Mouse (Mus musculus) hindbrain, embryonic 11.5 days (tissue): Measurements from ENCODE around the gene Kpna4. TPM values are rescaled to one million over a fixed set of nuclear protein-coding genes. Genes with fewer than 3 reads are reported as not detected.
A peak's percentile ranks its signal among the peaks of the same experiment; 100 is the strongest.

Experiments
- ATAC-seq: fragments of 200-750 bp; cut with Nextera tagmentation; 2 replicates; pipeline ENCODE4 v1.8.0; 2017; ENCODE audit warnings: mild to moderate bottlenecking, moderate TSS enrichment, moderate library complexity; ENCODE audit not compliant: low FRiP score
- DNase-seq: peaks from one replicate; pipeline ENCODE4 v3.0.0-alpha.2; 2015; ENCODE audit warnings: low spot score
- H3K27ac ChIP-seq: fragments of 300-500 bp; sonication (generic); 2 replicates; pipeline ENCODE4 v1.5.1; 2014; ENCODE audit warnings: mild to moderate bottlenecking, low read depth, low read length
- H3K27me3 ChIP-seq: fragments of 300-500 bp; sonication (generic); 2 replicates; pipeline ENCODE4 v1.6.1; 2014; ENCODE audit warnings: mild to moderate bottlenecking, low read length, moderate library complexity, mixed read lengths; ENCODE audit not compliant: control insufficient read depth, insufficient read depth
- H3K36me3 ChIP-seq: fragments of 300-500 bp; sonication (generic); 2 replicates; pipeline ENCODE4 v1.6.1; 2014; ENCODE audit warnings: mild to moderate bottlenecking, low read length, moderate library complexity, mixed read lengths; ENCODE audit not compliant: control insufficient read depth, insufficient read depth
- H3K4me1 ChIP-seq: fragments of 300-500 bp; sonication (generic); replicated peaks from 2 replicates; pipeline ENCODE4 v1.6.1; 2014; ENCODE audit warnings: low read length, mixed read lengths; ENCODE audit not compliant: control insufficient read depth, insufficient read depth
- H3K4me2 ChIP-seq: fragments of 300-500 bp; sonication (generic); replicated peaks from 2 replicates; pipeline ENCODE4 v1.6.1; 2014; ENCODE audit warnings: mild to moderate bottlenecking, low read depth, low read length
- H3K4me3 ChIP-seq: fragments of 300-500 bp; sonication (generic); 2 replicates; pipeline ENCODE4 v1.5.1; 2014; ENCODE audit warnings: low read depth, low read length
- H3K9ac ChIP-seq: fragments of 300-500 bp; sonication (generic); 2 replicates; pipeline ENCODE4 v1.6.1; 2014; ENCODE audit warnings: low read depth, low read length
- H3K9me3 ChIP-seq: fragments of 300-500 bp; sonication (generic); 2 replicates; pipeline ENCODE4 v1.6.1; 2016; ENCODE audit warnings: low read length; ENCODE audit not compliant: control insufficient read depth
- WGBS: fragments of 180-500 bp; shearing (Covaris S2); extraction: QIAGEN DNeasy Blood & Tissue Kit; methylation state at CpG from one replicate; pipeline ENCODE4 v1.1.7; 2014; 5-methylcytosine and 5-hydroxymethylcytosine counted together
- polyA plus RNA-seq: library from polyadenylated mRNA; unstranded; fragments of >200 nt; fragmentation: Nextera tagmentation; extraction: Ambion mirVana; gene quantifications from 2 replicates; pipeline ENCODE4 v1.2.1, GENCODE M21; 2014

The Kpna4 gene
- polyA plus RNA-seq, 1 experiment from 2014 or later = 42.8 TPM

- Histone ChIP-seq H3K36me3 (no peaks in the 10 kb centered on the region), H3K4me3 (peak overlapping the region; percentile 92), H3K4me1 (no peaks in the 10 kb centered on the region), H3K4me2 (peak overlapping the region; percentile 67), H3K27ac (peak overlapping the region; percentile 95), H3K9ac (peak overlapping the region; percentile 93), H3K27me3 (no peaks in the 10 kb centered on the region), H3K9me3 (no peaks in the 10 kb centered on the region)
- ATAC-seq = 0 out of 2 replicates have a peak, but pooled peaks have one; percentile 12
- WGBS = 0% methylated on average over 29 of the region's 35 CpGs
- peak; percentile 70 for DNase-seq
Observed at GRCm38 (mm10) chr3:69125891-69126508, 913 bp downstream of the Kpna4 start.

GRCm38 (mm10) chr3:69125461-69125860 is 1.5 kb downstream of the Kpna4 start:
- ATAC-seq (no peak), DNase-seq (no peak)
- H3K9me3 ChIP-seq = no peaks in the 10 kb centered on the region
- peak overlapping the region; percentile 67 for H3K4me2 ChIP-seq
- H3K36me3 ChIP-seq = no peaks in the 10 kb centered on the region
- no peaks in the 10 kb centered on the region for H3K4me1 ChIP-seq
- peak overlapping the region; percentile 92 for H3K4me3 ChIP-seq
- no peak overlapping the region for H3K27ac ChIP-seq
- H3K27me3 ChIP-seq = no peaks in the 10 kb centered on the region
- 20% methylated on average over 4 of the region's 4 CpGs for WGBS
- H3K9ac ChIP-seq = peak overlapping the region; percentile 93

- Histone ChIP-seq H3K4me2 (no peak overlapping the region), H3K27me3 (no peaks in the 10 kb centered on the region), H3K27ac (no peak overlapping the region), H3K4me1 (no peaks in the 10 kb centered on the region), H3K4me3 (no peak overlapping the region), H3K36me3 (no peaks in the 10 kb centered on the region), H3K9me3 (no peaks in the 10 kb centered on the region), H3K9ac (no peak overlapping the region)
- no peak for ATAC-seq
- 62% methylated on average over 3 of the region's 3 CpGs for WGBS
- peak; percentile 23 for DNase-seq
Observed at GRCm38 (mm10) chr3:69118827-69119226, 8.1 kb downstream of the Kpna4 start.

- no peak for DNase-seq
- Histone ChIP-seq H3K4me2 (no peak overlapping the region), H3K9me3 (no peaks in the 10 kb centered on the region), H3K9ac (no peak overlapping the region), H3K27me3 (no peaks in the 10 kb centered on the region), H3K4me1 (no peaks in the 10 kb centered on the region), H3K4me3 (no peak overlapping the region), H3K27ac (no peak overlapping the region), H3K36me3 (no peaks in the 10 kb centered on the region)
- WGBS = 97% methylated on average over 1 of the region's 1 CpGs
- ATAC-seq = no peak
Observed at GRCm38 (mm10) chr3:69114760-69115159, 12.2 kb downstream of the Kpna4 start.

GRCm38 (mm10) chr3:69113956-69114355 is 13.0 kb downstream of the Kpna4 start:
- no peak for DNase-seq
- Histone ChIP-seq H3K36me3 (no peaks in the 10 kb centered on the region), H3K4me1 (no peaks in the 10 kb centered on the region), H3K9ac (no peak overlapping the region), H3K9me3 (no peaks in the 10 kb centered on the region), H3K4me3 (no peak overlapping the region), H3K27me3 (no peaks in the 10 kb centered on the region), H3K27ac (no peak overlapping the region), H3K4me2 (no peak overlapping the region)
- no peak for ATAC-seq
- 83% methylated on average over 1 of the region's 1 CpGs for WGBS

GRCm38 (mm10) chr3:69109079-69109478 is 17.8 kb downstream of the Kpna4 start:
- WGBS = 95% methylated on average over 1 of the region's 1 CpGs
- H3K4me1 ChIP-seq = no peaks in the 10 kb centered on the region
- ATAC-seq (no peak), DNase-seq (no peak)
- no peak overlapping the region for H3K27ac ChIP-seq
- H3K4me2 ChIP-seq = no peak overlapping the region
- H3K36me3 ChIP-seq = no peaks in the 10 kb centered on the region
- no peaks in the 10 kb centered on the region for H3K9me3 ChIP-seq
- H3K27me3 ChIP-seq = no peaks in the 10 kb centered on the region
- no peak overlapping the region for H3K9ac ChIP-seq
- no peak overlapping the region for H3K4me3 ChIP-seq

GRCm38 (mm10) chr3:69094456-69094855 is 32.5 kb downstream of the Kpna4 start:
- DNase-seq (no peak), ATAC-seq (no peak)
- H3K4me3 ChIP-seq = no peak overlapping the region
- no peaks in the 10 kb centered on the region for H3K4me1 ChIP-seq
- WGBS = 92% methylated on average over 7 of the region's 7 CpGs
- H3K4me2 ChIP-seq = no peak overlapping the region
- H3K27ac ChIP-seq = no peak overlapping the region
- H3K36me3 ChIP-seq = peaks cover 3% of the 10 kb centered on the region; the same call in 1 of the 2 replicates
- no peaks in the 10 kb centered on the region for H3K27me3 ChIP-seq
- H3K9ac ChIP-seq = no peak overlapping the region
- no peaks in the 10 kb centered on the region for H3K9me3 ChIP-seq

- H3K4me1 ChIP-seq = no peaks in the 10 kb centered on the region
Observed at GRCm38 (mm10) chr3:69064005-69064404, 62.9 kb downstream of the Kpna4 start.

GRCm38 (mm10) chr3:69062764-69063163 is 64.1 kb downstream of the Kpna4 start:
- H3K36me3 ChIP-seq = no peaks in the 10 kb centered on the region
- DNase-seq (no peak), ATAC-seq (no peak)
- 100% methylated on average over 1 of the region's 1 CpGs for WGBS
- H3K4me3 ChIP-seq = no peak overlapping the region
- no peak overlapping the region for H3K4me2 ChIP-seq
- no peak overlapping the region for H3K27ac ChIP-seq
- no peaks in the 10 kb centered on the region for H3K9me3 ChIP-seq
- H3K9ac ChIP-seq = no peak overlapping the region
- H3K27me3 ChIP-seq = no peaks in the 10 kb centered on the region
- no peaks in the 10 kb centered on the region for H3K4me1 ChIP-seq

More at GRCm38 (mm10) chr3:69064005-69064404, 62.9 kb downstream of the Kpna4 start:
- Histone ChIP-seq H3K27ac (no peak overlapping the region), H3K27me3 (no peaks in the 10 kb centered on the region), H3K4me3 (no peak overlapping the region), H3K9ac (no peak overlapping the region), H3K36me3 (no peaks in the 10 kb centered on the region), H3K4me2 (no peak overlapping the region), H3K9me3 (no peaks in the 10 kb centered on the region)
- ATAC-seq = no peak
- 68% methylated on average over 1 of the region's 1 CpGs for WGBS
- peak; percentile 24 for DNase-seq
